Mouse (Mus musculus) adrenal gland, adult 18-20 months (tissue): ENCODE measurements around the gene Recql5. TPM values are rescaled to one million over a fixed set of nuclear protein-coding genes. Genes with fewer than 3 reads are reported as not detected.
A peak's percentile ranks its signal among the peaks of the same experiment; 100 is the strongest.

ENCODE experiments used
- DNase-seq, 2 experiments: peaks; one replicate each; pipeline ENCODE4 v3.0.0; 2021 to 2022; ENCODE audit warnings: low spot score in 2 of 2
- total RNA-seq, 2 experiments: library from RNA; stranded (reverse); gene quantifications; 1 replicate in 1 of 2; 2 replicates in 1 of 2; pipeline ENCODE4 v1.2.3; 2021

The Recql5 gene
- total RNA-seq, 2 experiments from 2014 or later: 17.1 to 27.1 TPM

DNA sequence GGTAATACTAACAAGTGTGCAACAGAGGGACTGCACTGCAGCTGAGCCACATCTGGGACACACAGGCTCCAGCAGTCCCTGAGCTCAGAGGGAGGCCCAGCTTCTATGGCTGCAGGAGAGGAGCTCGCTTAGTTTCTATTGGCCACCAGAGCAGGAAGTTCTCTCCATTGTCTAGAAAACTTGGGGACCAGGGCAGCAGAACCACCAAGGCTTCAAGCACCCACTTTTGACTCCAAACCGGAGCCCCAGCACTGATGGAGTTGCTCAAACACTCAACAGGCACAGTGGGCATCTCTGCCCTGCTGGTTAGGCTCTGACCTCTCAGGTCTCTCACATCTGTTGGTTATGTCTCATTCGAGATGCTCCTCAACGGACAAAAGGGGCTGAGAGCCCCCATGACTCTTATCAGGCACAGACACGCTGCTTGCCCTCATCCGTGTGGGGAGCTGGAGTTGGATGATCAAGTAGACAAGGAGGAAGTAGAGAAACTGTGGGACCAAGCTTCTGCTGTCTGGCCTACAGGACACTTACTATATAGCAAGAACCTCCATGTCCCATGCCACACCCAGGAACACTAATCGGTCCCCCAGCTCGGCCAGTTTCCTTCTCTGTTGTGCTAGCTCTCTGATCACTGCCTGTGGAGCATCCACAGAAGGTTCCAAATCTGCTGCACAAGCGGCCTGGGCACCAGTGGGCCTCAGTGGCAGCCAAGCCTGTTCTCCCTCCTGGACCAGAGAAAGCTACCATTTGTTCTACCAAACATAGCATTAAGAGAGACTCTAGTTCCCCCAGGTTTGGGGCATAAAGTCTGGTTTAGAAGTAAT is 31.7 kb downstream of the Recql5 start:
- no peak for DNase-seq

DNA sequence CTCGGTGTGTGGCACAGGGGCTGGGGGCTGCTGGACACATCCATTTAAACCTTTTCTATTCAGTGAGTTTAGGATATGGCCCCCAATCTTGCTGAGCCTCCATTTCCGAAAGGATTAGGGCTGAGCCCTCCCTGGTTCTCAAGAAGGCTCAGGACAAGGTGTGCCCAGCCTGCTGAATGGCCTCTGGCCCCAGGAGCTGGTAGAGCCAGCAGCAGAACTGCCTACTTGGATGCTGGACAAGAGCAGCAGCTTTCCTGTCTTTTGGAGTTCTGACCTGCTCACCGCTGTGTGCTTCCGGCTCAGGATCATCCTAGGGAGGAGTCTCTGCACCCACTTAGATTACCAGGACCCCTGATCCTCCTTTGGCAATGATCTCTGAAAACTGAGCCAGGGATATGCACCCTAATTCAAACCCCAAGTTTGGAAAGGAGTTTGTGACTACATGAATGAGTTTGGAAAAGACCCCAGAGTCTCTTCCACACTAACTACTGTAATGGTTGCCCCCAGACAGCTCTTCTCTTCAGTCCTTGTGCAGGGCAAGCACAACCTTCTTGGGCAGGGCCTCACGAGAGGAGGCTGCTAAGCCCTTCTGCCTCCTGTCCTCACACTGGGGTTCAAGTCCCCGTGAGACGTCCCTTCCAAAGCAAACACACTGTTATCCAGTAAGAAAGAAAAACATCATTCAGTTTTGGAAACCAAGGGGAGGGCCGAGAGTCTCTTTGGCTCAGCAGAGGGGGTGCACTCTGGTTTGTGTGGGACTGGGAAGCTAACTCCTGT is 32.5 kb downstream of the Recql5 start:
- no peak for DNase-seq

DNA sequence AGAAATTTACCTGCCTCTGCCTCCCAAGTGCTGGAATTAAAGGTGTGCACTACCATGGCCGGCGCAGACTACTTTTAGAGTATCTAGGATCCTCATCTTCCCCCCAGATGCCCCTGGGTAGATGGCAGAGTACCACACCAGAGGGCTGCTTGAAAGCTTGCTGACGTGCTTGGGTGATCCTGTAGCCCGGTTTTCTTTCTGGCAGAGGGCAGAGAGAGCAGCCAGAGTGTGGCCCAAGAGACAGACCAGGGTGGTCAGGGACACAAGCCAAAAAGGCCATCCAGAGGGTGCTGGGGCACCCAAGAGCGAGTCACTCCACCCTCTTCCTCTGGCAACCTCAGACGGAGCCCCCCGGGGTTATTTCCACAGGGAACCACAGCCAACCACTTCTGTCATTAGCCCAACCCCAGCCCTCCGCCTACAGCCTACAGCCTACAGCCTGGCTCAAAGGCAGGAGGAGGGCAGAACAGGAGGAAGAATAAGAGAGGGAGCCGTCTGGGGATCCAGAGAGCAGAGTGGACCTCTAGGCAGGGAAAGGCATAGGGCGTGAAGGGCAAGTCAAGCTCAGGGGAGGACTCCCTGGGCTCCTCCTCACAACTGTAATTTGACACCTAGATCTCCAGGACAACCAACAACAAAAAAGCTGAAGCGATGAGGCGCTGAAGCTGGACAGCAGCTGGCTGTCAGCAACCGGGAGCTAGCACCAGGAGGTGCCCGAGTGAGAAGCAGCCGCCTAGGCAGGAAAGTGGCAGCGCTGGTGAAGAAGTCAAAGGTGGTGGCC is 33.6 kb downstream of the Recql5 start, which contains the start of gene Smim5:
Gene Smim5, plus strand, starts transcription at position 481 of the 781 bp plus-strand sequence.
- no peak for DNase-seq

DNA sequence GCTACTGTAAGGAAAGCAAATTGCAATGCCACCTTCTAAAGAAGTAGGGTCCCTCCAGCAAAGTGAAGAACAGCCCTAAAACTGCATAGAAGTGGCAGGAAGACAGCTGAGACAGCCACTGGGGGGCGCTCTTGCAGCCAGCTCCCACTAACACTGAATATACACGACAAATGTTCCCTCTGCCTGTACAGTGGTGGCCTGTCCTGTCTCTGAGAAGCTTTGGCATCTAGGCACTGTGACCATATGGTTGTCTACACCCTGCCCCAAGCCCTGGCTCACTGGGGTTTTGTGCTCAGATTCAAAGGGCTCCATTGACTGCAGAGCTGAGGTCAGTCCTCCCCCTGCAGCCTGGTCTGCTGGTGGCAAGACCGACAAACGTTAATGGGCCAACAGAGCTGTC is 34.4 kb downstream of the Recql5 start:
- DNase-seq: no peak

DNA sequence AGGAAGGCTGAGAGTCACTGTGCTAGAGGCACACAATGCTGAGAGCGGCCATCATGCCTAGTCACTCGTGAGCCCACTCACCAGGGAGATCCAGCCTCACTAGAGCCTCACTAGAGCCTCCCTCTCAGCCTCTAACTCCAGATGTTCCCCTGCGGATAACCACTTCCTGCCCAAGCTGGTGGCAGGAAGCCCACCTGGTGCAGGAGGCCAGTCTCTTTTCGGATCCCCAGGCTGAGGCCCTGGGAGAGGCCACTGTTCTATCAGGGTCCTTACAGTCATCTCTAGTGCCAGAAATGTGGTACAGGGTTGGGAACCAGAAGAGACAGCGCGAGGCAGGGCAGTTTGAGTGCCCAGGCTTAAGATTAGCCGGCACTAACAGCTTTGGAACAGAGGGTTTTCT is 34.8 kb downstream of the Recql5 start:
- DNase-seq: no peak

DNA sequence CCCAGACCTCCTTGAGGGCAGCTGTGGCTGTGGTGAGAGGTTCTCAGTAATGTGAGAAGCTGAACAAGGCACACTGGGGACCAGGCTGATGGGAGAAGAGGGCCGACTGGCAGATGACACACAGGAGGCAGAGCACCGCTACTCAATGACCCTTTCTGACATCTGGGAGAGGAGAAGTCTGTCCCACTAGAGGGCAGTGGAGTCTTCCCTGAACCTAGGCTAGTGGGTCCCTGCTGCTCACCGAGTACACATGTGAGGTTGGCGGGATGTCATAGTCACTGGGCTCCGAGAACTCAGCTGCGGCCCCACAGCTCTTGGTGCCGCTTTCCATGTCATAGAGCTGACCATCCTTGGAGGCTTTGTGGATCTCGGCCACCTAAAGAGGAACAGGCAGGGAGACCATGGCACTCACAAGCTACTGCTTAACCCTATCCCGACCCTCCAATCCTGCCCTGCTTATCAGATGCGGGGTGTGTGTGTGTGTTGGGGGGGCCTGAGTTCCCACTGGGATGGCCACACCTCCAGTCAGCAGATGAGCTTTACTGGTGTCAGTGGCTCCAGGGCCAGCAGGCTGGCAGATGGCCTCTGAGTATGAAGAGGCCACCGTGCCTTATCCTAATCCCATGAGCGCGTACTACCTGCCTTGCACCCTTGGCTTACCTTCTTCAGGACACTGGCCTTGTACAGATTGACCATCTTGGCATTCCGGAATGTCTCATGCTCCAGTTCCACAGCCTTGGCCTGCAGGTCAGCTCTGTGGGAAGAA is 38.3 kb downstream of the Recql5 start:
- no peak for DNase-seq

DNA sequence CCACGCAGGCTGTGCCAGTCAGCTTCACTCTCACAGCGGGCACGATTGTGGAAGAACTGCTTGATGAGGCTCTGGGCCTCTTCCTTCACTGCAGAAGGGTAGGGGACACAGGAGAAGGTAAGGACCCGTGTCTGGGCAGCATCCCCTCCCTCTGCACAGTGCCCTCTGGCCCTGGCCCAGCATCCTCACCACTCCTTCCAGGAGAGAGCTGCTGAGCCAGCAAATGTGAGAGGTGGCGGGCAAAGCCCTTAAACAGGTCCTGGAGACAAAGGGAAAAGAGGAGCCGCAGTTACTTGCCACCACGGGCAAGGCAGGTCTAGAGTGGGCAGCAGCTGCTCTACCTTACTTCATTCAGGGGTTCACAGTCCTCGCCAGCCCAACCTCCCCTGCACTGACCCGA is 40.2 kb downstream of the Recql5 start:
- no peak for DNase-seq

DNA sequence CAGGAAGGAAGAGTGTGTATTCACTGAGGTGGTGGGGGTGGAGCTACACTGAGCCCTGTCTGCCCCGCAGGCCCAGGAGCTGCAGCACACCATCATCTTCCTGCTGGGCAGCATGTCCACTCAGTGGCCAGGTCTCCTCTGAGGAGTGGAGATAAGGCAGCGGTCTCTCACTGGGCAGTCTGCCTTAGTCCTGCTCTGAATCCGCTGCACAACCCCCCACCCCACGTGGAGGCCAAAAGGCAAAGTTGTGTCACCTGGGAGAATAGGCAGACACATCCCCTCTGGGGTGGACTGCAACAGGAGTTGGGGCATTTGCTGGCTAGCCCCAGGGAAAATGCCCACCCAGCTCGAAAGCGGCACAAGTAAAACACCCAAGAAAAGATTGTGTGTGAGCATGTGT is 41.1 kb downstream of the Recql5 start:
- no peak for DNase-seq

DNA sequence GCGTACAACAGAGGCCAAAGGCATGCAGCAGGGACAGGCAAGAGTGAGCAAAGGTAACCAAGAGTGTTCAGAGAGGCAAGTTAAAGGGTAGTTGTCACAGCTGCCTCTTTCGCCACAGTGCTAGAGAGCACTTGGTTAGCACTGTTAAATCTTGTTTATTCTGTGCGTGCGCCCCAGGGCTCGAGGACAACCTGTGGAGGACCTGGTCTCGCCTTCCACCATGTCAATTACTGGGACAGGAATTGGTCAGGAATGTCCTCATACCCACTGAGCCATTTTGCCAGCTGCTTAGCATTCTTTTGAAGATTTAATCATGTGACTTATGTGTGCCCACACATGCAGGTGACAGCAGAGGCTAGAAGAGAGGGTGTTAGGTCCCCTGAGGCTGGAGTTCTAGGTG is 44.1 kb downstream of the Recql5 start:
- DNase-seq: no peak

DNA sequence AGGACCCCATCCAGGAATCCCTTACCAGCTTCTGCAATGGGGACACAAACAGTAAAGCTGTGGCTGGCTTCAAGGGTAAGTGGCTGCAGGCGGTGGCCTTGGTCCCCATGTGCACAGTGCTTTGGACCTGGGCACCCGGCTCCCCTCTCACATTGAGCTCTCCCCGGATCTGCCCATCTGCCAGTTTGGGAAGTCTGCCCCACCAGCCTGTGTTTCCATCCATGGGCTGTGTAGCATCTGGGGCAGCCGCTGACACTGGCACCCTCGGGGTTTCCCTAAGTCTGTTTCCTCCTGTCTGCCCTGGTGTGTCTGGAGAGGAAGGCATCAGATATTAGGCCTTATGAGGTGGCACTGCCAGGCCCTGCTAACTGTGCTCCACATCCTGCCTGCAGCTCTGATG is 45.3 kb downstream of the Recql5 start:
- no peak for DNase-seq

DNA sequence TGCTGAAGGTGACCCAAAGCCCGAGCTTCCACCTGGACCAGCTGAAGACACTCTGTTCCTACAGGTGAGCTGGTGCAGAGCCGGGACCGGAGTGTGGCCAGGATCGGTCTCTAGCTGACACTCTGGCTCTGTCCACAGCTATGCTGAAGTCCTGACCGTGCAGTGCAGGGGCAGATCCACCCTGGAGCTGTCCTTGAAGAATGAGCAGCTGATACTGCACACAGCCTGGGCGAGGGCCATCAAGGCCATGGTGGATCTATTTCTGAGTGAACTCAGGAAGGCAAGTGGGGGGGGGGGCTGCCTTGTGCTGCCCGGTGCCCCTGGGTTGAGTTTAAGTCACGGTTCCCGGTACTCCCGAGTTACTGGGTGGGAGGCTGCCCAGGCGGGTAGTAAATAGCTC is 46.8 kb downstream of the Recql5 start:
- DNase-seq: no peak

DNA sequence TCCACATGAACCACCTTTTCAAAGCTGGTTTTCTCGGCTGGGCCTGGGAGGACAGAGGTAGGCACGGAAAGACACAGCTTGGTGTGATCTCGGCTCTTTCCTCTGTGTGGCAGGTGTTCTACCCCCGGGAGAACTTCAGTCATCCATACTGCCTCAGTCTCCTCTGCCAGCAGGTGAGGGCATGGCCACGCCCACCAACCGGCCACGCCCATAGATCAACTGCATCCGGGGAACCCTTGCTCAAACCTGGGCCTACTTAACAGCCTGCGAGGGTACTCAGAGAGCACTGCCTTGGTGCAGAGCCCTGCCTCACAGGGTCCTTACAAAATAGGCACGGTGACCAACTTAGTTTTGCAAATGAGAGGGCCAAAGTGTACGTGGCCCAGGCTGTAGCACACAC is 48.0 kb downstream of the Recql5 start:
- DNase-seq: no peak

DNA sequence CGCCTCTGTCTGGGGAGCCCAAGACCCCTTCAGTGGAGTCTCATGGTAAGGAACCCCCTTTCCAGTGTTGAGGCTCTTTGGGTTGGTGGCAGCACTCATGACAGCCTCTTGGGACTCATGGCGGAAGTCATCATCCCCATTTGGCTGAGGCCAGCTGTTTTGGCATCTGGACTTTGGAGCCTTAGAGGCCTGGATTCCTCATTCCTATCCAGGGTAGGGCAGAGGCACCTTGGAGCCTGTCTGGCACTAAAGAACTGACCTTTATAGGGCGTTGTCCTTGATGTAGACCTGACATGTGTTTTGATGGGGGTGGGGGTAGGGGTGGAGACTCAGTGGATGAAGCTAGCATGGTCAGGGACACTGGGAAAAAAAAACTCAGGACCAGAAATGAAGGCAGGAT is 48.9 kb downstream of the Recql5 start:
- DNase-seq: no peak

DNA sequence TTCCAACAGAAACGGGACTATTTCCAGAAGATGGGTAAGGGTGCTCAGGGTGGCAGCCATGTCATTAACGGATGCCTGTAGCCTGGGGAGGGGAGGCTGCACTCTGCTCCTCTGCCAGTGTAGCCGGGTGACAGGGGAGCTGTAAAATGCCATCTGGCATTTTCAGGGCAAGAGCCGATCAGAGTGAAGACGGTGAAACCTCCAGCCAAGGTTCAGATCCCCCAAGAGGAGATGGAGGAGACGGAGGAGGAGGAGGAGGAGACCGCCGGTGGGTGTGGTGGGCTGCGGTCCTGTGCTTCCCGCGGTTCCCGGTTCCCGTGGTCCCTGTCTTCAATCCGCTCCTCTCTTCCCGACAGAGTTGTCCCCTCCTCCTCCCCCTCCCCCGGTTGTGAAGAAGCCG is 50.0 kb downstream of the Recql5 start:
- no peak for DNase-seq

DNA sequence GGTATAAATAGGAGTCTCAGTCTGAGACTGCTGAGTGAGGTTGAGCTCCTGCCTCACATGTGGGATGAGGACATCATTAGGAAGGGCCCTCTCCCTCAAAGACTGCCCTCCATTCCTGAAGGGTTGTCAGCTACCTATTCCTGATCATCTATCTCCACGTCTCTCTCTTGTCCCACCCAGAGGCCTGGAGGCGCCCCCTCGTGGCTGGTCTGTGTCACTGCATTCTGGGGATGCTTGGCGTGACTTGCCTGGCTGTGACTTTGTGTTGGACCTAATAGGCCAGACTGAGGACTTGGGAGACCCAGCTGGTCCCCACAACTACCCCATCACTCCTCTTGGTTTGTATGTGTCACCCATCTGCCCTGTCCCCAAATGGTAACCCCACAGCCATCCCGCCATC is 52.3 kb downstream of the Recql5 start:
- DNase-seq: peak; percentile 54 to 59

DNA sequence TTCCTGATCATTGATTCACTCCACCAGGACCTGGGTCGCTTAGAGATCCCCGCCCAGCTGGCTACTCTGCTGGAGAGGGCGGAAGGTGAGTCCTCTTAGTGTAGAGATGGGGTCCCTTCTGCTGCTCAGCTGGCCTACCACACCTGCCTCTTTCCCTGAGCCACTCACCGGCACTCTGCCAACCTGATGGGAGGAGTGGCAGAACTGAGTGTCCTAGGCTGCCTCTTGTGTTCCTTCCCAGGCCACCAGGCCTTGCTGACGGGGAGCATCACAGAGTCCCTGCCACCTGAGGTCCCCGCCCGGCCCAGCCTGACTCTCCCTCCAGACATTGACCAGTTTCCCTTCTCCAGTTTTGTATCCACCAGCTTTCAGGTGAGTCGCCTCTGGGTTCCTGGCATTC is 55.2 kb downstream of the Recql5 start:
- no peak for DNase-seq

DNA sequence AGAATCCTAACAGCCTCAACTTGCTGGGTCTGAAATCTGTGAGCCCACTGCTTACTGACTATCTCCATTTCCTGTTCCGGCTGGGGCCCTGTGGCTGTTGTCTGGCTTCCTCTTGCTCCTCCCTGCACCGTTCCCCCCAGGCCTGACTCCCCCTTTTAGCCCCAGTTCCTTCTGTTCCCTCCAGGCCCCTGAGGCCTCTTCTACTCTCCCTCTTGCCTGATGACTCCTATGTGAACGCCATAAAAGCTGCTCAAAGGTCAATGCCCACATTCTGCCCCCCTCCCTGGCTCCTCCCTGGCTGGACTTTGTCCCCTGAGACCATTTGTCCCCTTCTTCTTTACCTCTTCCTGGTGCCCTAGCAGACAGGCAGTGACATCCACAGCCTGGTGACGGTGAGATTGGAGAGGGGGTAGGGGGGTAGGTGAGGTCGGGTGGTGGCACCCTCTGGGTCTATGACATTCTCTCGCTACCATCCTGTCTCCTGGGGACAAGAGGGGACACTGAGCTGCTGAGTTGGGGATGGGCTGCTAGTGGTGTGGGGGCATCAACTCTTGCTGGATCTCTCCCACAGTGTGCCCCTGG is 56.0 kb downstream of the Recql5 start:
- DNase-seq: no peak

DNA sequence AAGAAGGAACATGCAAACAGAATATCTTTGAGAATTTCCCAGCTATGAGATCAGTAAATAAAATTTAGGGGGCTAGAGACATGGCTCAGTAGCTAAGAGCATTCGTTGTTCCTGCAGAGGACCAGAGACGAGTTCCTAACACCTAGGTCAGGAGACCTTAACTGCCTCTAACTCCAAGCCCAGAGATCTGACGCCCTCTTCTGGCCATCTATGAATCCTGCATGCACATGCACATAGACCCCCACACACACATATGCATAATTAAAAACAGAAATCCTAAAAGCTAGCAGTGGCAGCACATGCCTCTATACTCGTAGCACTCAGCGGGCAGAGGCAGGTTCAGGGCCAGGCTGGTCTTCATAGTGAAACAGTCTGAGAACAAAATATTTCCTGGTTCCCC is 56.8 kb downstream of the Recql5 start:
- no peak for DNase-seq

DNA sequence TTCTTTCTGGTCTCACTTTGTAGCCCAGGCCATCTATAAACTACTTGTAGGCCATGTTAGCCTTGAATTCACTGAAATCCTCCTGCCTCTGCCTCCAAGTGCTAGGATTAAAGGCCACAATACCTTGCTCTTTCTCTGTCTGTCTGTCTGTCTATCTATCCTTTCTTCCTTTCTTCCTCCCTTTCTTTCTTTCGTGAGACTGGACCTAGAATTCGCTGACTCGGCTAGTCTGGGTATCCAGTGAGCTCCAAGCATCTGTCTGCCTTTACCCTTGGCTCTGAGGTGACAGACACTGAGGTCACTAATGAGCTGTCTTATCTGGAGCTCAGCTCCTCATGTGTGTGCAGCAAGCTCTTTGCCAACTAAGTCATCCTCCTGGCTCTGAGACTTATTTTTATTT is 57.3 kb downstream of the Recql5 start:
- DNase-seq: no peak

DNA sequence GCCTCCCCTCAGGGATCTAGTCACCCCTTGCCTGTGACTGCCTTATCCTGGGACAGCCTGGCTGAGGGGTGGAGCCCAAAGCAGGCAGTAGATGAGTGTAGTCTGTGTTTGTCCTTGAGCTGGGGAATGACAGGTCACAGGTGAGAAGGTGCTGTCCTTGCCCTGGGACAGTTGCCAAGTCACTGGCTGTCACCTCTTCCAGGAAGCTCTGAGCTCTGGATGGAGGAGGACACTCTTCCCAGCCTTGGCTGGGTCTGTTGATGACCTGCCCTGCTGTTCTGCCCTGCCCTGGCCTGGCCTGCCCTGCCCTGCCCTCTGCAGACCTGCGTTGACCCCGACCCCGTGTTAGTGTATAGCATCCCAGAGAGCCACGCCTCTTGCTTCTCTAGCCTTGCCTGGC is 60.8 kb downstream of the Recql5 start:
- DNase-seq: no peak

DNA sequence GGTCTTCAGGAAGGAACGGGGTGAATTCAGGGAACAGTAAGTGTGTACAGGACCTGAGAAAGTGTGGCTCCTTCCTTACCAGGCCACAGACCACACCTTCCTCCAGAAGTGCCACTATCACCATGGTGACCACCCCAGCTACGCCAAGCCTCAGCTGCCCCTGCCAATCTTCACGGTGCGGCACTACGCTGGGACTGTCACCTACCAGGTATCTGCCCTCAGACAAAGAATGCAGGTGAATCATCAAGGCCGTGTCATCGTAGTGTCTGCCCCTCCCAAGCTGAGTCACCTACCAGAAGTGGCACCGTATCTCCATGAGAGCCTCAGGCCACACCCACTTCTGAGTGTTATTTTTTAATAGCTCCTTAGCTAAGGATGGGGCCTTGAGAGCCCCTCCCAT is 63.9 kb downstream of the Recql5 start:
- no peak for DNase-seq
